Mouse (Mus musculus): ENCODE data around the gene Abtb2.

GRCm38 (mm10) chr2:103687888-103688287, 121.8 kb downstream of the Abtb2 start:
- no peak for TF ChIP-seq POLR2A (IDR thresholded peaks at IDR 0.05; ENCODE audit: borderline replicate concordance, insufficient read depth, low read length)
- no peak for TF ChIP-seq CTCF (IDR thresholded peaks at IDR 0.05; ENCODE audit: borderline replicate concordance, insufficient read depth, low read depth, low read length)

Data from cerebellum, adult 2 months (tissue).